Mouse (Mus musculus) lung, adult 2 months (tissue): Measurements from ENCODE around the gene Tmcc3. TPM values are rescaled to one million over a fixed set of nuclear protein-coding genes. Genes with fewer than 3 reads are reported as not detected.

ENCODE experiments used
- DNase-seq: peaks from one replicate; pipeline ENCODE4 v3.0.0; 2022
- H3K4me1 ChIP-seq: fragments of 200-500 bp; 2 replicates; pipeline ENCODE4 v1.6.1; 2011; ENCODE audit warnings: low read length; ENCODE audit not compliant: control insufficient read depth, insufficient read depth
- H3K4me3 ChIP-seq: fragments of 200-500 bp; replicated peaks from 2 replicates; pipeline ENCODE3; 2011; ENCODE audit warnings: low read depth, mild to moderate bottlenecking, control low read depth, low read length; ENCODE audit errors: extremely low read depth
- CTCF ChIP-seq: fragments of 200-500 bp; IDR thresholded peaks from 2 replicates; pipeline ENCODE4 v1.5.1; 2011; ENCODE audit warnings: mild to moderate bottlenecking, low read length, control low read depth; ENCODE audit not compliant: insufficient read depth
- POLR2A ChIP-seq: fragments of 200-500 bp; IDR thresholded peaks from 2 replicates; pipeline ENCODE4 v1.6.1; 2011; ENCODE audit warnings: low read depth, mild to moderate bottlenecking, control low read depth, low read length, borderline replicate concordance; ENCODE audit errors: extremely low read depth
- WGBS: fragments of 180-500 bp; shearing (Covaris S2); methylation state at CpG from one replicate; pipeline ENCODE4 v1.1.7; 2018; 5-methylcytosine and 5-hydroxymethylcytosine counted together
- polyA plus RNA-seq: library from polyadenylated mRNA; depleted of rRNA; stranded (reverse); fragments of >200 nt; gene quantifications from 2 replicates; pipeline ENCODE4 v1.2.3, GENCODE M21; 2012

The Tmcc3 gene
- polyA plus RNA-seq, 1 experiment: 46.8 TPM

- no peak for DNase-seq
- 66% methylated on average over 8 of the region's 8 CpGs for WGBS
- Histone ChIP-seq H3K4me3 (no peak overlapping the region), H3K4me1 (peaks cover 22% of the 10 kb centered on the region)
- TF ChIP-seq POLR2A: no peak
- TF ChIP-seq CTCF: no peak
These were observed 150.1 kb downstream of the Tmcc3 start for GRCm38 (mm10) chr10:94461871-94462270.

DNA sequence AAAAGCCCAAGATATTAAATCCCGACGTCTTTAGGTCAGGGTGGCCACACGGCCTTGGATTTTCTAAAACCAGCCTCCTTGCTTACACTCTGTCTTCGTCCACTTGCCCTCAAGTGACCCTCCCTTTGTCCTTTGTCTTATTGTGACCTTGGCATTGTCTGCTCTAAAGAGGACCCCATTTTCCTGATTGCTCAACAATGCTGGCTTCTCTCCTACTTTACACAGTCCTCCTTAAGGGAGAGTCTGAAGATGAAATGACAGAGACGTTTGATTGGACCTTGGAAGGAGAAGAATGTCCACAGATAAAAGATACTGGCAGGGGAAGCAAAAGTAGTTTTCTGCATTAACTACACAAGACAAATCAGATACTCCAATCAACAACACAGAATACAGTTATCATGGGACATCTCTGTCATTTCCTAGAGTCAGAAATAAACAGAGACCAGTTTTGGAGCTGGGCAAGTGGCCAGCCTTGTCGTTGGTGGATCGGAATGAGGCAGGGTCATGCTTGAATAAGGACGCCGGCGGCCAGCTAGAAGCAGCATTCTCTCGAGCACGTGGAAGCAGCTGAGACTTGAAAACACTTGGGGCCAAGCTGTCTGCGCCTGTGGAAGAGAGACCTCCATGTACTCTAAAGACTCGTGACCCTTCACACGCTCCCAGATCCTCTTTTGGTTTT is 150.8 kb downstream of the Tmcc3 start:
- WGBS: 25% methylated on average over 15 of the region's 15 CpGs
- H3K4me1 ChIP-seq: peaks cover 23% of the 10 kb centered on the region
- DNase-seq: peak; percentile 83
- TF ChIP-seq CTCF (no peak), POLR2A (peak; percentile 40; the same call in 1 of the 2 replicates)
- H3K4me3 ChIP-seq: no peak overlapping the region

DNA sequence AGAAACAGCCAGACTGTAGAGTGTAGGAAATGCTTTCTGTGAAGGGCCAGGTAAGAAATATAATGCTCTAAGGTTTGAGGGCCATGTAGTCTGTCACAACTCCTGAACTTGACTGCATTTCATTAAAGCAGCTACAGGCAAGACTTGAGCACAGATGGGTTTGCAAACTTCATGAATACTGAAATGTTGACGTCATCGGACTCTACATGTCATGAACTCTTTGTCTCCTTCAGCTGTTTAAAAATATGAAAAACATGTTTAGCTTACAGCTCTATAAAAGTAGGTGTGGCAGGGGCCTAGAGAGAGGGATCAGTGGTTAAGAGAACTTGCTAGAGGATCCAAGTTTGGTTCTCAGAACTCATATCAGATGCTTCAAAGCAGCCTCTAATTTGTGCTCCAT is 151.7 kb downstream of the Tmcc3 start:
- Histone ChIP-seq H3K4me1 (peaks cover 23% of the 10 kb centered on the region), H3K4me3 (no peak overlapping the region)
- DNase-seq: no peak
- TF ChIP-seq CTCF: no peak
- TF ChIP-seq POLR2A: no peak
- WGBS: 26% methylated on average over 2 of the region's 2 CpGs

DNA sequence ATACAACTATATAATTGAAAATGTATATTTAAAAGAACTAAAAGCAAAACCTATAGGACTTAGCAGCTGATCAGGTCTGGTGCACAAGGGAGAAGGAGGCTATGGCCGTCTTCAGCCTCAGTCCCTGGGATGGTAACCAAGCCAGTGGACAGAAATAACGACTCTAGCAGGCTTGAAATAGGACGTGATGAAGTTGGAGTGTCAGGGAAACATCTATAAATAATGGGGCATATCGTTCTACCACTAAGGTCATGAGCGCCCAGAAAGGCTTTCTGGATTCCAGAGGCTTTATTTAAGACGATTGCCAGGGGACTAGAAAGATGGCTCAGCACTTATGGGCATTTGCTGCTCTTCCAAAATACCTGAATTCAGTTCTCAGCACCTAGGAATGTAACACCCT is 153.9 kb downstream of the Tmcc3 start:
- WGBS: 76% methylated on average over 6 of the region's 6 CpGs
- no peak for DNase-seq

GRCm38 (mm10) chr10:94466313-94466712 is 154.6 kb downstream of the Tmcc3 start:
- DNase-seq: peak; percentile 41
- TF ChIP-seq CTCF: no peak
- WGBS: 36% methylated on average over 7 of the region's 7 CpGs
- Histone ChIP-seq H3K4me1 (peaks cover 23% of the 10 kb centered on the region), H3K4me3 (no peak overlapping the region)

More for the DNA sequence above, 153.9 kb downstream of the Tmcc3 start:
- no peak for TF ChIP-seq POLR2A
- no peak for TF ChIP-seq CTCF
- Histone ChIP-seq H3K4me1 (peaks cover 23% of the 10 kb centered on the region), H3K4me3 (no peak overlapping the region)

DNA sequence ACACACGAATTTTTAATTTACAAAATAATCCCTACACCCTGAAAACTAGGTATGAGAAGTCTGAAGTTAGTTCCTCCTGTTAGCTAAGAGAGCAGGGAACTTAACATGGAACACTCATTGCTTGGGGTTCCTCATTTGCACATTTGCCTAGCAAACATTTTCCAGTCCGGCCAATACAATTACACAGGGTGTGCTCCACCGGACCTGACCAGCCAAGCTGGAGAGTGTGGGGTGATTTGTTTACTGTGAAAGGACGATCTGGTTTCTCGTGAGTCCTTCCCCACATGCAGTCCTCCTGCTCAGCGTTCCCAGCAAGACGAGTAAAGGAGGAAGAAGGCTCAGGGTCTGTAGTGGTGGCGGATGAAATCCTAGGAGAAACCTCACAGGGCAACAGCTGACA is 159.7 kb downstream of the Tmcc3 start:
- TF ChIP-seq POLR2A (no peak), CTCF (no peak)
- DNase-seq: no peak
- peaks cover 4% of the 10 kb centered on the region for H3K4me1 ChIP-seq
- H3K4me3 ChIP-seq: no peak overlapping the region
- 39% methylated on average over 8 of the region's 8 CpGs for WGBS

DNA sequence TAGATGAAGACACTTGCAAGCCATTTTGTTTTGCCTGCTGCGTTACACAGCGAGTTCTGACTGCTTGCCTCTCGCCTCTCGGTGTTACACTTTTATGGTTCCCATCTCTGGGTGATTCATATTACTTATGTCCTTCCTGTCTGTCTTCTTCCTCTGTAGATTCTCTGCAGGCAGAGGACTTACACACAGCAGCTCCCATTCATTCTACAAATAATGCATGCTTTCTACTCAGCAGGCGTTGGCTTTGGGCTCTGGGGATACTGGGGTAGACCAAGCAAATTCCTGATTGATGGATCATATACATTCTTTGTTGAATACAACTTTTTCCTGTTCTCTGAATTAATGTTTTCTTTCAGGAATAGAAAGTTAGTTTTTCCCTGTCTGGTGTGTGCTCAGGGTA is 161.8 kb downstream of the Tmcc3 start:
- Histone ChIP-seq H3K4me1 (no peaks in the 10 kb centered on the region), H3K4me3 (no peak overlapping the region)
- no peak for DNase-seq
- 84% methylated on average over 5 of the region's 5 CpGs for WGBS
- TF ChIP-seq CTCF (no peak), POLR2A (no peak)

DNA sequence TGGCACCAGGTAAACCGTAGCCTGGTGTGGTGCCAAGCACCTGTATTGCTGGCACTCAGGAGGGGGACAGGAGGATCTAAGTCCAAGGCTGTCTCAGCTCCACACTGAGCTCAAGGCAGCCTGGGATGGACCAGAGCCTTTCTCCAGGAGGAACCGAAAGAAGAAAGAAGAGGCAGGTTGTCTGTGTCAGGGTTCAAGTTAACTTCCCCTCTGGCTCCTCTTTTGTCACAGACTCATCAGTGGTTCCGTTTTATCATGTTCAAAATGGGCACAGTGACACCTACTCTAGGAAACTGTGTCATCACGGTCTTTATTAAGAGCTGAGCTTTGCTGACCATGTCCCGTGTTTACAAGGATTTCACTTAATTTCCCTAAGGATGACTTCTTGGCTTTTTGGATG is 162.4 kb downstream of the Tmcc3 start:
- no peak for DNase-seq
- Histone ChIP-seq H3K4me3 (no peak overlapping the region), H3K4me1 (no peaks in the 10 kb centered on the region)
- TF ChIP-seq CTCF: no peak
- TF ChIP-seq POLR2A: no peak
- 77% methylated on average over 5 of the region's 5 CpGs for WGBS

DNA sequence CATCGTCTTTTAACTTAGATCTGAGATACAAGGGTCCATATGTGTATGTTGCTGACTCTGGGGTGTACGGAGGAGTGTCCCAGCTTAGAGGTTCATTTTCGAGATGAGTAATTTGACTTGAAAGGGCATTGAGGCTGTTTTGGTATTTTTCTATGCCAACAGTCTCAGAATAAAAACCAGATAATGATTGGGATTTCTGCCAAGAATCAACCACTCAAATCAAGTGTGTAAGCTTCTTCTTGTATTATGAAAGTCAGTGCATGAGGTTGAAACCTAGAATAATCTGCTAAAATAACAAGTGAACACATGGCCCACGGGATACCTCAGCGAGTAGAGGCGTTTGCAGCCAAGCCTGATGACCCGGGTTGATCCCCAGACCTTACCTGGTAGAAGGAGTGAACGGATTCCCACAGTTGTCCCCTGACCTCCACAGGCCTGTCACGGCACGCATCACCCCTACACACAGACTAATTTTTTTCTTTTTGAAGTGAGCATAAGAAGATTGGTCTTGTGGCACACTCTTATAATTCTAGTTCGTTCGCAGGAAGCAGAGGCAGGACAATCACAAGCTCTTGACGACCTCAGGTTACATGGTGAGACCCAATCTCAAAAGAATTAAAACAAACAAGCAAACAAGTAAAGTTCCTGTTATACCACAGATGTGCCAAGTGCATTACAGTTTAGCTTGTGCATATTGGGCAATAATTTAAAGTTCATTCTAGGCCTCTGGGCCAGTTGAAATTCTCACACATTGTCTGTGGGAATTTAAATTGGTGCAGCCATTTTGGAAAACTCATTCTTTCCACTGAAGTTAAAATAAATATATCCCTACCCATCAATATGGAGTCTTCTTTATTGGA is 165.8 kb downstream of the Tmcc3 start:
- no peak for DNase-seq
- TF ChIP-seq POLR2A: no peak
- no peak for TF ChIP-seq CTCF
- 79% methylated on average over 13 of the region's 13 CpGs for WGBS
- Histone ChIP-seq H3K4me1 (peaks cover 3% of the 10 kb centered on the region), H3K4me3 (no peak overlapping the region)

DNA sequence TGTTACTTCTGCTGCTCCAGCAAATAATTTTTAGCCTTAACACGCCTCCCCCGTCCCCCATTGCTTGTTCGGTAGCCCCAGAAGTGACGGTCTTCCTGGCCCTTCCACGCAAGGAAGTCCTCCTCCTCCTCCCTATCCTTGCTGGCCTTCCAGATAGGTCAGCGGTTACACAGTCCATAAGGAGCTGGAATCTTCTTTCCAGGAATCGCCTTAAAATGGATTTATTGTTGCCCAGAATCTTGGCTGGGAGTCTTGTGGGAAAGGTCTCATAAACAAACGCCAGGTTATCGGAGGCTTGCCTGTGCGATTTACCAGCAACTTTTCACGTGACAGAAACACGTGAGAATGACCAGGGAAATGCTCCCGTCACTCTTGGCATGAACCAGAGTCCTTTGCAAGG is 167.9 kb downstream of the Tmcc3 start:
- DNase-seq: peak; percentile 36
- 47% methylated on average over 13 of the region's 13 CpGs for WGBS
- Histone ChIP-seq H3K4me3 (no peak overlapping the region), H3K4me1 (peaks cover 6% of the 10 kb centered on the region)
- TF ChIP-seq CTCF (no peak), POLR2A (no peak; the same call in 1 of the 2 replicates)
